Mouse (Mus musculus): ENCODE measurements around the gene Zfp69. TPM values are rescaled to one million over a fixed set of nuclear protein-coding genes. Genes with fewer than 3 reads are reported as not detected.

Gene Zfp69
- polyA plus RNA-seq, 1 experiment from 2014 or later: 10.9 TPM

DNA sequence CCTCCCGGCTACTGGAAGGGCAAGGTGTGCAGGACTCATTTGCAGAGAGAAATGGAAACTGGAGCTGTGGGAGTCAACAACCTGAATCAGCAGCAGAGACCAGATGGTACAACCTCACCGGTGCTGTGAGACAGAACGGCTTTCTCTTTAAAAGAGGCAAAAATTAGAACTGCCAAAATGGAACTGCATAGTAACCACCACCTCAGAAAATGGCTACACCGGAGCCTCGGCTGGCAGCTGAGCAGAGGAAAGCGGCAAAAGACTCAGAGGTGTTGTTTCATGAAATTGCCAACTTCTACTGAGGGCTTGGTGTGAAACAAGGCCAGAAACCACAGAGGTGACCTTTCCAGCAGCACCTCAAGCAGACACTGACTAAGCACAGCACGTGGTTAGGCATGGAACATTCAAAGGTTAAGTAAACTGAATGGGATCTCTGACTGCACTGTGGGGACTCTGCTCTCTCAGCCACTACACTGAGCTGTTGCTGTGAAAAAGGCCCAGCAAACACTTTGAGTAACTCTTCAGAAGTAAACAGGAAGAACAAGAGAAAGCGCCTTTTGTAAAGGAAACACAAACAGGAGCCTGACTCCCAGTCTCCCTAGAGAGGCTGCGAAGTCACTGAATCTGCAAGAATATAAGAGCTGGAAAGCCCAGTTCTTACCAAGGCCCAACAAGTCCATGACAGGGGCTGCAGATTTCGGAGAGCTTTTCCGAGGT, 23.4 kb upstream of the Zfp69 start:
- DNase-seq (ENCODE audit: low spot score) (no peak), ATAC-seq (ENCODE audit: low FRiP score) (no peak)
- 84% methylated on average over 11 of the region's 11 CpGs for WGBS
- H3K4me2 ChIP-seq (replicated peaks; ENCODE audit: low read depth, low read length): no peak overlapping the region
- no peak overlapping the region for H3K4me3 ChIP-seq (ENCODE audit: low read depth, low read length)
- H3K4me1 ChIP-seq (replicated peaks; ENCODE audit: control insufficient read depth, insufficient read depth, low read length): no peaks in the 10 kb centered on the region
- H3K27ac ChIP-seq (ENCODE audit: low read depth, low read length): no peak overlapping the region
- H3K9ac ChIP-seq (ENCODE audit: low read depth, low read length): no peak overlapping the region
- no peaks in the 10 kb centered on the region for H3K27me3 ChIP-seq (ENCODE audit: control insufficient read depth, insufficient read depth, low read length)
- no peaks in the 10 kb centered on the region for H3K9me3 ChIP-seq (ENCODE audit: control insufficient read depth, low read length)
- H3K36me3 ChIP-seq (ENCODE audit: control insufficient read depth, insufficient read depth, low read length): no peaks in the 10 kb centered on the region

DNA sequence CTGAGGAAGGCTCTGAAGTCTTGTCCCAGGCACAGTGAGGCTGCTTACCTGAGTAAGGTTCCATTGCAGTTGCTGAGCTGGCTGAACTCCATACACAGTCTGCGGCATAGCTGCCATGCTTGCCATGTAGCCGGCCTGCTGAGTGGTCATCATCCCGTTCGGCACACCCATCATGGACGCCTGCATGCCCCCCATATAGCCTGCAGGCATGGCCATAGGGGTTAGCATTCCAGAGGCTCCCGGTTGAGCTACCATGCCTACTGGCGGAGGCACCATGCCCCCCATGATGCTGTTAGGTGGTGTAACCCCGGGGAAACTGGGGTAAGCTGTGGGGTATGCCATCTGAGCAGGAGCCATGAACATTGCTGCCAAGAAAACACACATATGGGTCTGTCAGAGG, 20.3 kb upstream of the Zfp69 start:
- ATAC-seq (ENCODE audit: low FRiP score) (no peak), DNase-seq (ENCODE audit: low spot score) (no peak)
- 90% methylated on average over 8 of the region's 8 CpGs for WGBS
- Histone ChIP-seq H3K4me1 (replicated peaks; ENCODE audit: control insufficient read depth, insufficient read depth, low read length) (no peaks in the 10 kb centered on the region), H3K4me2 (replicated peaks; ENCODE audit: low read depth, low read length) (no peak overlapping the region), H3K4me3 (ENCODE audit: low read depth, low read length) (no peak overlapping the region), H3K9me3 (ENCODE audit: control insufficient read depth, low read length) (no peaks in the 10 kb centered on the region), H3K27ac (ENCODE audit: low read depth, low read length) (no peak overlapping the region), H3K36me3 (ENCODE audit: control insufficient read depth, insufficient read depth, low read length) (no peaks in the 10 kb centered on the region), H3K9ac (ENCODE audit: low read depth, low read length) (no peak overlapping the region), H3K27me3 (ENCODE audit: control insufficient read depth, insufficient read depth, low read length) (no peaks in the 10 kb centered on the region)

DNA sequence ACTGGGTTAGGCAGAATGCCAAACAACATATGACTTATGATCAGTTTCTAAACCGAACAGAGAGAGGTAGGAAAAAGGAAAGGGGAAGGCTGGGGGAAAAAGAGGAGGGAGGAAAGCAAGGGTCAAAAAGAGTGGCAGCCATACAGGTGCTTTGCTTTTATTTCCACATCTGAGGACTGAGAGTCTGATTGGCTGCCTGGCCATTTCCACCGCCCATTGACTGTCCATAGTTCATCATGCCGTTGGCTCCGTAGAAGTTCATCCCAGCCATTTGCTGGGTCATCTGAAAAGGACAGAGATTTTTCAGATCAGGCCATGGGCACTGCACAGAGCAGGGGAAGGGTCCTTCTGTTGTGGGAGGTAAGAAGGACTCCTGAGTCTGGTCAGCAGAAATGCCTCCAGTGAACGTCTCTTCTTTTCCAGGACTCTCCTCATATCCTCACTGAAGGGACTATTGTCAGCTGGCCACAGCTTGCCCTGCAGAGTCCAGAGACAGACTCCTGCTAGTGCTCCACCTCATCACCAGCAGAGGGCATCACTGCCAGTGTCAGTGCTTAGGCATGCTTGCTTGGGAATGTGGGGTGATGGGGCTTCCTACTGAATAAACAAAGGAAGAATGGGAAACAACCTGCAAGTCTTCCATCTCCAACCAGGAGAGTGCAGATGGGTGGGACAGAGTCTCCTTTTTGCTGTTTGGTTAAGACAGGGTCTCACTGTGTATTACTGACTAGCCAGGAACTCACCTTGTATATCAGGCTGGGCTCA, 18.1 kb upstream of the Zfp69 start:
- Histone ChIP-seq H3K27ac (ENCODE audit: low read depth, low read length) (no peak overlapping the region), H3K4me3 (ENCODE audit: low read depth, low read length) (no peak overlapping the region), H3K27me3 (ENCODE audit: control insufficient read depth, insufficient read depth, low read length) (no peaks in the 10 kb centered on the region), H3K9ac (ENCODE audit: low read depth, low read length) (no peak overlapping the region), H3K9me3 (ENCODE audit: control insufficient read depth, low read length) (no peaks in the 10 kb centered on the region), H3K36me3 (ENCODE audit: control insufficient read depth, insufficient read depth, low read length) (no peaks in the 10 kb centered on the region), H3K4me1 (replicated peaks; ENCODE audit: control insufficient read depth, insufficient read depth, low read length) (no peaks in the 10 kb centered on the region), H3K4me2 (replicated peaks; ENCODE audit: low read depth, low read length) (no peak overlapping the region)
- DNase-seq (ENCODE audit: low spot score) (peak; percentile 37), ATAC-seq (ENCODE audit: low FRiP score) (no peak)
- WGBS: 89% methylated on average over 5 of the region's 5 CpGs

DNA sequence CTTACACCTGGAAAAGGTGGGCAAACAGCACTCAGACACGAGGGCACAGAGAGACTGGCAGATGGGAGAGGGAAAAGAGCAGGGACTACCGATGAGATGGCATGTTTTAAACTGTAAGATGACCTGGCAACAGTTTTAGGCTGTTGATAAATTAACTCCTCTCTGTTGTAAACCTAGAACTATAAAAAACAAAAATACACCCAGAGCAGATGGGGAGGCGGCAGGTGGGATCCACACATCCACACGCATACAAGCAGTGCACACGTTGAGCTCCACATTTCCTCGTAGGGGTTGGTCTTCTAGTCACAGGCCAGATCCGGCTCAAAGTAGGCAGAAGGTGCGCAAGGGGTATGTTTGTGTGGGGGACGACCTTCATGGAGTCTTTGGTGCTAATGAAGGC, 17.0 kb upstream of the Zfp69 start:
- Histone ChIP-seq H3K36me3 (ENCODE audit: control insufficient read depth, insufficient read depth, low read length) (no peaks in the 10 kb centered on the region), H3K9ac (ENCODE audit: low read depth, low read length) (no peak overlapping the region), H3K4me3 (ENCODE audit: low read depth, low read length) (no peak overlapping the region), H3K27ac (ENCODE audit: low read depth, low read length) (no peak overlapping the region), H3K9me3 (ENCODE audit: control insufficient read depth, low read length) (no peaks in the 10 kb centered on the region), H3K27me3 (ENCODE audit: control insufficient read depth, insufficient read depth, low read length) (no peaks in the 10 kb centered on the region), H3K4me2 (replicated peaks; ENCODE audit: low read depth, low read length) (no peak overlapping the region), H3K4me1 (replicated peaks; ENCODE audit: control insufficient read depth, insufficient read depth, low read length) (no peaks in the 10 kb centered on the region)
- WGBS: 91% methylated on average over 9 of the region's 9 CpGs
- DNase-seq (ENCODE audit: low spot score) (no peak), ATAC-seq (ENCODE audit: low FRiP score) (no peak)

DNA sequence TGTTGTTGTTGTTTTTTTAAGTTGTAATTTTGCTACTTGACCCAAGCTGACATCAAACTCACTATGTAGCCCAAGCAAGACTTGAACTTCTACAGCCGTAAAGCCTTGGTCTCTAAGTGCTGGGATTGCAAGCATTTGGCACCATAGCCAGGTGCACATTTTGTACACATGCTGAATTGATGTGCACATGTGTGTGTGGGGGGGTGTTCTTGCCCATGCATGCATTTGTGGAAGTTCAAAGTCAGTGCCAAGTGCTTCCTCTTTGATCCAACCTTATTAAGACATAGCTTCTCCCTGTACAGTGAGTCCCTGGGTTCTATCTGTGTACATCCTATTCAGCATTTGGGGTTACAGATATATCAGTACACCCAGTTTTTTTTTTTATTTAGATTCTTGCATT, 4.1 kb upstream of the Zfp69 start:
- ATAC-seq (ENCODE audit: low FRiP score) (no peak), DNase-seq (ENCODE audit: low spot score) (no peak)
- no peak overlapping the region for H3K4me3 ChIP-seq (ENCODE audit: low read depth, low read length)
- 97% methylated on average over 1 of the region's 1 CpGs for WGBS
- no peaks in the 10 kb centered on the region for H3K36me3 ChIP-seq (ENCODE audit: control insufficient read depth, insufficient read depth, low read length)
- no peaks in the 10 kb centered on the region for H3K9me3 ChIP-seq (ENCODE audit: control insufficient read depth, low read length)
- no peaks in the 10 kb centered on the region for H3K27me3 ChIP-seq (ENCODE audit: control insufficient read depth, insufficient read depth, low read length)
- H3K4me2 ChIP-seq (replicated peaks; ENCODE audit: low read depth, low read length): no peak overlapping the region
- no peak overlapping the region for H3K27ac ChIP-seq (ENCODE audit: low read depth, low read length)
- no peaks in the 10 kb centered on the region for H3K4me1 ChIP-seq (replicated peaks; ENCODE audit: control insufficient read depth, insufficient read depth, low read length)
- no peak overlapping the region for H3K9ac ChIP-seq (ENCODE audit: low read depth, low read length)

DNA sequence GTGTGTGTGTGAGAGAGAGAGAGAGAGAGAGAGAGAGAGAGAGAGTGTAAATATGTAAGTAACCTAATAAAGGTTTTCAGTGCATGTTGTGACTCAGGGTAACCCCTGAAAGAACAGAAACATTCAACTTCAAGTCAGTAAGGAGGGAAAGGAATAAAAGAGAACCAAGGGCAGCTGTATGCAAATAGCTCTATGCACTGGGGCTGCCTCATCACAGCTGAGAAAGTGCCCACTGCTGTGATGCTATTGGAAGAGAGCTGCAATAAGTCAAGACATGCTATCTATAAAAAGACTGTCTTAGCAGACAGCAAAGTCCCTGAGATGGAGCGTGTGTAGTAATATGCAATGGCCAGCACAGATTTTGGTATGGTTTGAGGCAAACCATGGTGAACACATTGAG, 2.2 kb upstream of the Zfp69 start:
- DNase-seq (ENCODE audit: low spot score): no peak
- Histone ChIP-seq H3K9ac (ENCODE audit: low read depth, low read length) (no peak overlapping the region), H3K27ac (ENCODE audit: low read depth, low read length) (no peak overlapping the region), H3K4me1 (replicated peaks; ENCODE audit: control insufficient read depth, insufficient read depth, low read length) (no peaks in the 10 kb centered on the region), H3K27me3 (ENCODE audit: control insufficient read depth, insufficient read depth, low read length) (no peaks in the 10 kb centered on the region), H3K4me3 (ENCODE audit: low read depth, low read length) (no peak overlapping the region), H3K4me2 (replicated peaks; ENCODE audit: low read depth, low read length) (no peak overlapping the region), H3K9me3 (ENCODE audit: control insufficient read depth, low read length) (no peaks in the 10 kb centered on the region), H3K36me3 (ENCODE audit: control insufficient read depth, insufficient read depth, low read length) (no peaks in the 10 kb centered on the region)
- 76% methylated on average over 1 of the region's 1 CpGs for WGBS
- no peak for ATAC-seq (ENCODE audit: low FRiP score)

DNA sequence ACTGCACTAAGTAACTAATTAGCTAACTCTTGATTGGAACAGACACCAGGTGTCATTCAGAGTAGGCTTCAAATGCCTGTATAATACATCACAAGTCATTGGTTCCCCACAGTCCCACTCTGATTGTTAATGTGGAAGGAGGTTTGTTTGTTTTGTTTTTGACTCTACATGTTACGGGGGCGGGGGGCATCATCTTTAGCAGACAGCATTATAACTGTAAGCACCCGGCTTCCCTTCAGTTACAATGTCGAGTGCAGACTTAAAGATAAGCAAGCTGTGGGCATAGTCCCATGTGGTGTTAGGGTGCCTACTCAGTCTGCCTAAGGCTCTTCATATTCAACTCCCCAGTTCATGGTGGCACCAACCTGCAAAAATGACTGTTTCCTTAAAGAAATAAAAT, 1.5 kb upstream of the Zfp69 start:
- Histone ChIP-seq H3K9me3 (ENCODE audit: control insufficient read depth, low read length) (no peaks in the 10 kb centered on the region), H3K36me3 (ENCODE audit: control insufficient read depth, insufficient read depth, low read length) (no peaks in the 10 kb centered on the region), H3K9ac (ENCODE audit: low read depth, low read length) (no peak overlapping the region), H3K27me3 (ENCODE audit: control insufficient read depth, insufficient read depth, low read length) (no peaks in the 10 kb centered on the region), H3K4me1 (replicated peaks; ENCODE audit: control insufficient read depth, insufficient read depth, low read length) (no peaks in the 10 kb centered on the region), H3K4me2 (replicated peaks; ENCODE audit: low read depth, low read length) (no peak overlapping the region), H3K27ac (ENCODE audit: low read depth, low read length) (no peak overlapping the region), H3K4me3 (ENCODE audit: low read depth, low read length) (no peak overlapping the region)
- DNase-seq (ENCODE audit: low spot score) (no peak), ATAC-seq (ENCODE audit: low FRiP score) (no peak)
- WGBS: 92% methylated on average over 4 of the region's 4 CpGs

DNA sequence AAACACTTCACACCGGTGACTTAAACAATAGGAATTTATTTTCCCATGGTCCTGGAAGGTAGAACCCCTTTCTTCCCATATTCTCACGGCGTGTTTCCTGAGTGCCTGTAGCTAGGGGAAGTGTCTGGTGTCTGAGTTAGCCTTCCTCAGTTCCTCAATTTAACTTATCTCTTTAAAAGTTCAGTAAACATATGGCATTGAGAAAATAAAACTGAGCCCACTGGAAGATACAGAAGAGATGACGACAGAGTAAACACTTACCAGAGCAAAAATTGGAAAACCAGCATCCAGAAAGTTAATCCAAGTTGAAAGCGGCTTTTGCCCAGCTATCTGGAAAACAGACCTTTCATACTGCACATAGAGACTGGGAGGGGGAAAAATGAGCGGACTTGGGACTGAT, 664 bp upstream of the Zfp69 start:
- ATAC-seq (ENCODE audit: low FRiP score): no peak
- no peaks in the 10 kb centered on the region for H3K4me1 ChIP-seq (replicated peaks; ENCODE audit: control insufficient read depth, insufficient read depth, low read length)
- H3K4me2 ChIP-seq (replicated peaks; ENCODE audit: low read depth, low read length): peak overlapping the region; percentile 77
- DNase-seq (ENCODE audit: low spot score): peak; percentile 10
- peak overlapping the region; percentile 84; the same call in 1 of the 2 replicates for H3K9ac ChIP-seq (ENCODE audit: low read depth, low read length)
- H3K27ac ChIP-seq (ENCODE audit: low read depth, low read length): 0 out of 2 replicates have a peak overlapping the region, but pooled peaks have one; percentile 60
- H3K4me3 ChIP-seq (ENCODE audit: low read depth, low read length): peak overlapping the region; percentile 76
- no peaks in the 10 kb centered on the region for H3K36me3 ChIP-seq (ENCODE audit: control insufficient read depth, insufficient read depth, low read length)
- no peaks in the 10 kb centered on the region for H3K27me3 ChIP-seq (ENCODE audit: control insufficient read depth, insufficient read depth, low read length)
- WGBS: 57% methylated on average over 6 of the region's 6 CpGs
- H3K9me3 ChIP-seq (ENCODE audit: control insufficient read depth, low read length): no peaks in the 10 kb centered on the region

Measured in hindbrain, embryonic 11.5 days (tissue).